Mouse (Mus musculus) E14TG2a.4 (cell line): ENCODE data around the gene Gja4.
A peak's percentile ranks its signal among the peaks of the same experiment; 100 is the strongest.

Source experiments
- CTCF ChIP-seq: conservative IDR thresholded peaks from 2 replicates; pipeline ENCODE4 v1.5.1; 2014; ENCODE audit warnings: low read length
- POU5F1 ChIP-seq: IDR thresholded peaks from 2 replicates; pipeline ENCODE4 v1.6.1; 2014; ENCODE audit warnings: low read length, borderline replicate concordance

DNA sequence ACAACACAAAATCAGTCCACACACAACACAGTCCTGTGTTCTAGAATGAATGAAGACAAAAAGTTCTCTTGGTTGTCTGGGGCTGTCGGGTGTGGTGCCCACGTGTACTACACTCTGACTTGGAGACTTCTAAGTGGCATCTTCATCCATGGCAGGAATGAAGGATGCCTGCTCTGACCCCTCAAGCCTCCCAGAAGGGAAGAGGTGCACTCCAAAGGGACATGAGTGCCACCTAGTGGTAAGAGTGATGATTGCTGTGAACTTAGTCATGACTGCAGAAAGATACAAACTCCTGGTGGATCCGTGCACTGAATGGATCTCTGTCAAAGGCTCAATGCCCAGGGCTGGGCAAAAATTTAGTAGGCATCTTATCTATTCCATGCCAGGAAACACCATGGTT lies 5.8 kb upstream of the Gja4 start:
- peak; percentile 76 for TF ChIP-seq CTCF
- TF ChIP-seq POU5F1, result no peak
